Mouse (Mus musculus) spleen, adult 2 months (tissue): ENCODE results near the gene Mpc2. TPM values are rescaled to one million over a fixed set of nuclear protein-coding genes. Genes with fewer than 3 reads are reported as not detected.

Experiments
- DNase-seq, 2 experiments: peaks; one replicate each; pipeline versions ENCODE4 v3.0.0 to v3.0.0-alpha.2; 2012 to 2021; ENCODE audit warnings: low spot score in 2 of 2, low read depth in 1 of 2
- H3K27ac ChIP-seq: fragments of 200-500 bp; 2 replicates; pipeline ENCODE4 v1.5.1; 2012; ENCODE audit warnings: low read length, inconsistent platforms; ENCODE audit not compliant: insufficient read depth
- H3K27me3 ChIP-seq: fragments of 200-500 bp; 2 replicates; pipeline ENCODE4 v1.6.1; 2012; ENCODE audit warnings: mild to moderate bottlenecking, moderate library complexity, low read length, inconsistent platforms; ENCODE audit not compliant: control insufficient read depth, insufficient read depth
- H3K36me3 ChIP-seq: fragments of 200-500 bp; 2 replicates; pipeline ENCODE4 v1.6.1; 2012; ENCODE audit warnings: mild to moderate bottlenecking, low read length, inconsistent platforms; ENCODE audit not compliant: control insufficient read depth, insufficient read depth
- H3K4me1 ChIP-seq: fragments of 200-500 bp; 2 replicates; pipeline ENCODE4 v1.6.1; 2011; ENCODE audit warnings: inconsistent platforms; ENCODE audit not compliant: control insufficient read depth, insufficient read depth, insufficient read length
- H3K4me3 ChIP-seq: fragments of 200-500 bp; 2 replicates; pipeline ENCODE4 v1.5.1; 2011; ENCODE audit warnings: mild to moderate bottlenecking, inconsistent platforms; ENCODE audit not compliant: insufficient read depth, insufficient read length; ENCODE audit errors: extremely low read depth
- CTCF ChIP-seq: fragments of 200-500 bp; IDR thresholded peaks from 2 replicates; pipeline ENCODE4 v1.5.1; 2011; ENCODE audit warnings: mild to moderate bottlenecking, inconsistent platforms; ENCODE audit not compliant: insufficient read depth, insufficient read length, insufficient replicate concordance; ENCODE audit errors: extremely low read depth
- POLR2A ChIP-seq: fragments of 200-500 bp; IDR thresholded peaks from 2 replicates; pipeline ENCODE4 v1.6.1; 2011; ENCODE audit warnings: low read depth, low read length, inconsistent platforms
- WGBS: fragments of 180-500 bp; shearing (Covaris S2); methylation state at CpG from one replicate; pipeline ENCODE4 v1.1.7; 2018; 5-methylcytosine and 5-hydroxymethylcytosine counted together
- polyA plus RNA-seq: library from polyadenylated mRNA; depleted of rRNA; stranded (reverse); fragments of >200 nt; gene quantifications from 2 replicates; pipeline ENCODE4 v1.2.3, GENCODE M21; 2012

Gene Mpc2
- polyA plus RNA-seq, 1 experiment: 21.6 TPM

DNA sequence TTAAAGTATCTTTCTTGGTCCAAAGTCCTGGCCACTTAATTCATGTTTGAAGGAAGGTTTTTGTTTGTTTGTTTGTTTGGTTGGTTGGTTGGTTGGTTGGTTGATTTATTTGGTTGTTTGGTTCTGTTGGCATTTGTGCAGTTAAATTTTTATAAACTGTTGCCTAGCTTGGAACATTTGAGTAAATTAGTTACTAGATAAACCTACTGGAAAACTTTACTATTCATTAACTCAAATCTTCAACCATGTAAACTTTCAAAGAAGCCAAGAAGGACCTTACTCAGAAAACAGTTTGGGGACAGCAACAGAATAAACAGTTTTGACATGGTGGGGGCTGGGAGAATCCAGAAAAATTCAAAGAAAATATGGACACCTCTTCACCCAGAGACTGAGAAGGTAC is 8.5 kb downstream of the Mpc2 start:
- Histone ChIP-seq H3K36me3 (no peaks in the 10 kb centered on the region), H3K27ac (no peak overlapping the region), H3K4me3 (no peak overlapping the region), H3K27me3 (no peaks in the 10 kb centered on the region), H3K4me1 (peaks cover 4% of the 10 kb centered on the region)
- DNase-seq: no peak
- no peak for TF ChIP-seq POLR2A
- TF ChIP-seq CTCF: no peak

DNA sequence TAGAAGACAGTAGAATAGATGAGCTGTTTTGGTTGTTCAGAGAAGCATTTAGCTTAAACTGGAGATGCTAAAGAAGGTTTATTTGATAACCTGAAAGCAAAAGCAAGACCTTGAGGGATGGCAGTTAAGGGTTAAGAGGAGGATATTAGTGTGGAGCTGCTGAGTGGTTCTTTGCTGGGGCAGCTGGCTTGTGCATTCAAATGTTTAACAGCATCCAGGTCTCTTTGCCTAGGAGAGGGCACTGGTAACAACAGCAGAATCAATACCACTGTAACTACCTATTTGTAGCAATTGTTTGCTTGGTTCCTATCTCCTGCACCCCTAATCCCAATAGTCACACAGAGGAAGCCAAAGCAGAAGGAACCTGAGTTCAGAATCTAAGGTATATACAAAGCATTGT is 9.3 kb downstream of the Mpc2 start:
- TF ChIP-seq POLR2A (no peak), CTCF (no peak)
- Histone ChIP-seq H3K36me3 (no peaks in the 10 kb centered on the region), H3K4me3 (no peak overlapping the region), H3K27ac (no peak overlapping the region), H3K27me3 (no peaks in the 10 kb centered on the region), H3K4me1 (peaks cover 4% of the 10 kb centered on the region)
- DNase-seq: no peak

DNA sequence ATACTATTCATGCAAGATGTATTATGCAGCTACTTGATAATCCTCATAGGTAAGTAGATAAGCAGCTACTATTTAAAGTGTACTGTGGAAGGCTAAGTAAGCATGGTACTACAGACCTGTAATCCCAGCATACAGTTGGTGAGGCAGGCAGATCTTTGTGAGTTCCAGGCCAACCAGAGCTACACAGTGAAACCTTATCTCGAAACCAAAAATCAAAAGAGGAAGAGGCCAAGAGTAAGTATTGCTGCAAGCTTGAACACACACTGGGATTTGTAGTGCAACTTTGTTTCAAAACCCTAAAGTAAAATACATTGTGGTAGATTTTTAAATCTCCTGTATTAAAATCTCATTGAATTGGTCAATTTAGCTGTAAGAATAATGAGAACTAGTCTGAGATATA is 11.1 kb downstream of the Mpc2 start:
- WGBS: 33% methylated on average over 1 of the region's 1 CpGs
- Histone ChIP-seq H3K27me3 (no peaks in the 10 kb centered on the region), H3K36me3 (no peaks in the 10 kb centered on the region), H3K4me3 (no peak overlapping the region), H3K4me1 (peaks cover 4% of the 10 kb centered on the region), H3K27ac (no peak overlapping the region)
- no peak for DNase-seq
- TF ChIP-seq CTCF (no peak), POLR2A (no peak)

DNA sequence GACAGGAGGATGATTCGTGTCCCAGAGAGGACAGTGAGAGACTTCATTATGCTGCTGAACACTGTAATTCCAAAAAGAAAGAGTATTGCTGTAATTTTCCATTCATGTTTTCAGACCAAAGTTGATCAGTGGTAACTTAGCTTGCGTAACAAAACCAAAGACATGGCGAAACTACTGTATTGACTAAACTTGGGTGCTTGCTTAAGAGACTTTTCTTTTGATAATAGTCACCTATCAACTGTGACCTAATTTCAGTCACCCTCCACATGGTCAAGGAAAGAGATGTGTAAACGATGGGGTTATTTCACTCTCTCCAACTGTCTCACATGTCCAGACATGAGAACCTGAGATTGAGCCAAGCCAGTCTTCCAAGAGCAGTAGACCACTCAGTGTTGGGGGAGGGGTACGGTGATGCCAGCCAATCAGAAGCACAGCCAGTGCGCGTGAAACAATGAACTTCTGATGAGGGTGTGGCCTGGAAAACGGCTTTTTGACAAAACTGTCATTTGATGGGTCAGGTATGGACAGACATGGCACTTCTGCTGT is 24.3 kb downstream of the Mpc2 start, which contains the start of gene Adcy10:
Gene Adcy10 (plus strand): TSS at position 496 of the 546 bp plus-strand sequence.
- DNase-seq: no peak
- peaks cover 7% of the 10 kb centered on the region for H3K36me3 ChIP-seq
- no peaks in the 10 kb centered on the region for H3K4me1 ChIP-seq
- whole genome bisulfite sequencing: 89% methylated on average over 8 of the region's 8 CpGs
- no peak within 1 kb of the TSS for H3K27ac ChIP-seq
- H3K4me3 ChIP-seq: no peak within 1 kb of the TSS
- no peak for TF ChIP-seq CTCF
- no peak for TF ChIP-seq POLR2A
- no peaks in the 10 kb centered on the region; the same call in 1 of the 2 replicates for H3K27me3 ChIP-seq

DNA sequence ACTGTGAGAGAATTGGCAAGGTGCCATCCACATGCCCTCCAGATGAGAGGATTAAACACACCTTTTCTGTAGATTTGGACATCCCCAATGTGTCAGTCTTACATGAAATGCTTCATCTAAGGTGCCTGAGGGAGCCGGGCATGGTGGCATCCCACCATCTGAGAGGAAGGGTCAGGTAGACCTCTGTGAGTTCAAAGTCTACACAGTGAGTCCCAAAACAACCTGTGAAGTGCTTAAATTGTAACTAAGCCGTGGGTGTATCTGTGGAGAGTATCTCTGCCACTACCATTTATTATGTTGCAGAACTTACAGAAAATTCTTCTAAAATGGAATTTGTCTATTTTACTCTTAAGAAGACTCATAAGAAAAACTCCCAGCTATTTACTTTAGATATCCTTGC is 25.7 kb downstream of the Mpc2 start:
- no peak overlapping the region for H3K4me3 ChIP-seq
- no peaks in the 10 kb centered on the region; the same call in 1 of the 2 replicates for H3K27me3 ChIP-seq
- H3K36me3 ChIP-seq: peaks cover 4% of the 10 kb centered on the region
- TF ChIP-seq POLR2A (no peak), CTCF (no peak)
- 84% methylated on average over 2 of the region's 2 CpGs for WGBS
- no peaks in the 10 kb centered on the region for H3K4me1 ChIP-seq
- H3K27ac ChIP-seq: no peak overlapping the region
- no peak for DNase-seq

DNA sequence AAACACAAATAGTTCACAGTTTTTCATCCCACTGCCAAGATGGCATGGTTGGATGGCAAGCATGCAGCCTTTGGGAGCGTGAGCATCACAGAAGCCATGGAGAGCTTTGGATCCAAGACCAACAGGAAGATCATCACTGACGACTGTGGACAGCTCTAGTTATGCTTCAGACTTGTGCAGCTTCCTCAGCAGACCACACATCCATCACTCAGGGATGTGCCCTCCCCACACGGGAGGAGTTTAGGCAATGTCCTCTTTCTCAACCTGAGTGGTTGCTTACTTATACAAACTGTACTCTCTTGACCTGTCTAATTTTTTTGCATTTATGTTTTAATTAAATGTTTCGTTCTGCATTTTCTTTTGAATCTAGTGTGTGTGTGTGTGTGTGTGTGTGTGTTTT is 28.8 kb downstream of the Mpc2 start:
- DNase-seq: no peak
- Histone ChIP-seq H3K4me3 (no peak overlapping the region), H3K4me1 (no peaks in the 10 kb centered on the region), H3K27ac (no peak overlapping the region), H3K27me3 (no peaks in the 10 kb centered on the region; the same call in 1 of the 2 replicates), H3K36me3 (no peaks in the 10 kb centered on the region)
- 66% methylated on average over 4 of the region's 4 CpGs for WGBS
- TF ChIP-seq POLR2A (no peak), CTCF (no peak)

DNA sequence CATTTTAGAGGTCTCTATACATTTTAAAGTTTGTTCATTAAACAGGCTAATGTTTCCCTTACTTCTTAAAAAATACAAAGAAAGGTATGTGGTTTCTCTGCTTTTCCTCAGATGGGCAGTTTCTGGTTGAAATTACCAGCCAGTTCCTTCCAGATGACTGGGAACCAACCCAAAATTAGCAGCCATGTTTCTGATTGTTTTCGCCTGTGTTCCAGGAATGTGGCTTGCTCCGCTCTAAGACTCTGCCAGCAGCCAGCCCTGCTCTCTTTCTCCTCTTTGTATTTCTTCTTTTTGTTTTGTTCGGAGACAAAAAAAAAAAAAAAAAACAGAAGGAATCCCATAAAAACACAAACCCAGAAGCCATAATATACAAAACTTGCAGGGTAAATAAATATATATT is 38.4 kb downstream of the Mpc2 start:
- no peak overlapping the region for H3K4me3 ChIP-seq
- H3K27me3 ChIP-seq: no peaks in the 10 kb centered on the region
- DNase-seq: no peak
- H3K27ac ChIP-seq: no peak overlapping the region
- TF ChIP-seq CTCF: no peak
- TF ChIP-seq POLR2A: no peak
- WGBS: 66% methylated on average over 3 of the region's 3 CpGs
- no peaks in the 10 kb centered on the region for H3K36me3 ChIP-seq
- H3K4me1 ChIP-seq: no peaks in the 10 kb centered on the region
